20 mouse cellular contexts compared by ENCODE assay signal in the genomic region with DNA sequence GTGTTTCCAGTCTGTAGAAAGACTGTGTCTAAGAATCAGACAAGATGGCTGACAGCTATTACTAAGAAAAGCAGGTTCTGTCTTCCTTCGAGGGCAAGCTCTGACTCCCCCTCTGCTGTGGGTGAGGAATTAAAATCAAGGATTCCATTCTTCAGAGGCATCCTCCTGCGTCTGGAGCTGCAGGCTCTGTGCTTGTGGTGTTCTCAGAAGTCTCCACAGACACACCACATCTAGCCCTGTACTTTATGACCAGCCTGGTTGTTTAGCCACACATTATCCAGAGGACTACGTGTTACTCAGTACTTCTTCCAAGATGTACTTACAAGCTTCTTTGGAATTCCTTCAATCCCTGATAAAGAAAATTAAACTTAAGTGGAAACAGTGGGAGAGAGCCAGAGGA.
DNase-seq lines count a peak whose midpoint lies in the region; ATAC-seq and TF ChIP-seq lines count a peak whose summit lies in the region.
"Had no signal": no experiment of that assay in that cellular context is flagged by ENCODE, and none has a peak within 500 bp of the region (broad histone marks: within the 10 kb centered on the region; RNA-seq: fewer than 3 reads in every experiment).

No protein-coding gene starts in this region.

- peak overlapping the region; percentile 48 for H3K27ac ChIP-seq in intestine, embryonic 16.5 days (ENCODE audit: low read length)
- H3K27ac ChIP-seq in intestine, postnatal 0 days (ENCODE audit: low read depth, low read length): no peak overlapping the region
- H3K27ac ChIP-seq in embryonic facial prominence, embryonic 13.5 days: 0 out of 2 replicates have a peak overlapping the region, but pooled peaks have one; percentile 23
- H3K27ac ChIP-seq in embryonic facial prominence, embryonic 15.5 days (replicated peaks): 0 out of 2 replicates have a peak overlapping the region, but pooled peaks have one; percentile 34
- H3K27ac ChIP-seq in limb, embryonic 15.5 days: peak overlapping the region; percentile 35; the same call in 1 of the 2 replicates
- H3K27ac ChIP-seq in hindbrain, embryonic 11.5 days (ENCODE audit: low read depth, low read length): no peak overlapping the region
- H3K27ac ChIP-seq: forebrain, embryonic 12.5 days; heart, adult 2 months; hindbrain, embryonic 12.5 days had no signal

- no peak for TF ChIP-seq CTCF in intestine, postnatal 0 days (IDR thresholded peaks at IDR 0.05; ENCODE audit: low read depth)

- no peaks in the 10 kb centered on the region for H3K27me3 ChIP-seq in intestine, embryonic 16.5 days (replicated peaks; ENCODE audit: control insufficient read depth, insufficient read depth, low read length)
- H3K27me3 ChIP-seq in intestine, postnatal 0 days (replicated peaks; ENCODE audit: control insufficient read depth, insufficient read depth, low read length): no peaks in the 10 kb centered on the region
- no peaks in the 10 kb centered on the region for H3K27me3 ChIP-seq in embryonic facial prominence, embryonic 13.5 days
- H3K27me3 ChIP-seq in embryonic facial prominence, embryonic 15.5 days: no peaks in the 10 kb centered on the region
- H3K27me3 ChIP-seq in limb, embryonic 15.5 days: no peaks in the 10 kb centered on the region
- H3K27me3 ChIP-seq in hindbrain, embryonic 11.5 days (ENCODE audit: control insufficient read depth, insufficient read depth, low read length): no peaks in the 10 kb centered on the region
- H3K27me3 ChIP-seq: forebrain, embryonic 12.5 days; heart, embryonic 12.5 days; hindbrain, embryonic 12.5 days had no signal

- H3K4me3 ChIP-seq in intestine, embryonic 16.5 days (ENCODE audit: low read length): no peak overlapping the region
- H3K4me3 ChIP-seq in intestine, postnatal 0 days (ENCODE audit: low read depth, low read length): no peak overlapping the region
- no peak overlapping the region for H3K4me3 ChIP-seq in embryonic facial prominence, embryonic 13.5 days
- H3K4me3 ChIP-seq in embryonic facial prominence, embryonic 15.5 days (replicated peaks): no peak overlapping the region
- H3K4me3 ChIP-seq in limb, embryonic 15.5 days: no peak overlapping the region
- H3K4me3 ChIP-seq in hindbrain, embryonic 11.5 days (ENCODE audit: low read depth, low read length): no peak overlapping the region
- H3K4me3 ChIP-seq: forebrain, embryonic 12.5 days; heart, adult 2 months; heart, embryonic 12.5 days; hindbrain, embryonic 12.5 days had no signal

- no peak overlapping the region for H3K9ac ChIP-seq in intestine, embryonic 16.5 days (ENCODE audit: low read depth, low read length)
- no peak overlapping the region for H3K9ac ChIP-seq in intestine, postnatal 0 days (ENCODE audit: low read depth, low read length)
- no peak overlapping the region for H3K9ac ChIP-seq in embryonic facial prominence, embryonic 13.5 days
- no peak overlapping the region for H3K9ac ChIP-seq in embryonic facial prominence, embryonic 15.5 days
- H3K9ac ChIP-seq in limb, embryonic 15.5 days: no peak overlapping the region
- no peak overlapping the region for H3K9ac ChIP-seq in hindbrain, embryonic 11.5 days (ENCODE audit: low read depth, low read length)
- H3K9ac ChIP-seq: forebrain, embryonic 12.5 days; heart, embryonic 12.5 days; hindbrain, embryonic 12.5 days had no signal

- no peaks in the 10 kb centered on the region for H3K4me1 ChIP-seq in intestine, embryonic 16.5 days (ENCODE audit: control insufficient read depth, insufficient read depth, low read length)
- no peaks in the 10 kb centered on the region for H3K4me1 ChIP-seq in intestine, postnatal 0 days (replicated peaks; ENCODE audit: control insufficient read depth, insufficient read depth, low read length)
- peaks cover 5% of the 10 kb centered on the region for H3K4me1 ChIP-seq in embryonic facial prominence, embryonic 13.5 days
- no peaks in the 10 kb centered on the region for H3K4me1 ChIP-seq in embryonic facial prominence, embryonic 15.5 days
- H3K4me1 ChIP-seq in limb, embryonic 15.5 days: peaks cover 3% of the 10 kb centered on the region
- no peaks in the 10 kb centered on the region for H3K4me1 ChIP-seq in hindbrain, embryonic 11.5 days (replicated peaks; ENCODE audit: control insufficient read depth, insufficient read depth, low read length)
- H3K4me1 ChIP-seq: forebrain, embryonic 12.5 days; heart, embryonic 12.5 days; hindbrain, embryonic 12.5 days had no signal

- no peaks in the 10 kb centered on the region for H3K9me3 ChIP-seq in intestine, embryonic 16.5 days (ENCODE audit: control insufficient read depth, low read length)
- H3K9me3 ChIP-seq in intestine, postnatal 0 days (ENCODE audit: control insufficient read depth): no peaks in the 10 kb centered on the region
- H3K9me3 ChIP-seq in embryonic facial prominence, embryonic 13.5 days: no peaks in the 10 kb centered on the region
- H3K9me3 ChIP-seq in embryonic facial prominence, embryonic 15.5 days (replicated peaks): no peaks in the 10 kb centered on the region
- H3K9me3 ChIP-seq in limb, embryonic 15.5 days: no peaks in the 10 kb centered on the region
- no peaks in the 10 kb centered on the region for H3K9me3 ChIP-seq in hindbrain, embryonic 11.5 days (ENCODE audit: control insufficient read depth, low read length)
- H3K9me3 ChIP-seq: forebrain, embryonic 12.5 days; heart, embryonic 12.5 days; hindbrain, embryonic 12.5 days had no signal

- WGBS in intestine, embryonic 16.5 days: 25% methylated on average over 3 of the region's 3 CpGs
- WGBS in intestine, postnatal 0 days: 30% methylated on average over 3 of the region's 3 CpGs
- WGBS in embryonic facial prominence, embryonic 13.5 days: 18% methylated on average over 3 of the region's 3 CpGs
- 16% methylated on average over 3 of the region's 3 CpGs for WGBS in embryonic facial prominence, embryonic 15.5 days
- WGBS in limb, embryonic 15.5 days: 21% methylated on average over 3 of the region's 3 CpGs
- WGBS in hindbrain, embryonic 11.5 days: 48% methylated on average over 3 of the region's 3 CpGs

- H3K36me3 ChIP-seq in intestine, embryonic 16.5 days (ENCODE audit: control insufficient read depth, insufficient read depth, low read length): no peaks in the 10 kb centered on the region
- no peaks in the 10 kb centered on the region for H3K36me3 ChIP-seq in intestine, postnatal 0 days (ENCODE audit: control insufficient read depth, insufficient read depth)
- no peaks in the 10 kb centered on the region for H3K36me3 ChIP-seq in embryonic facial prominence, embryonic 13.5 days
- no peaks in the 10 kb centered on the region for H3K36me3 ChIP-seq in embryonic facial prominence, embryonic 15.5 days
- no peaks in the 10 kb centered on the region for H3K36me3 ChIP-seq in limb, embryonic 15.5 days
- no peaks in the 10 kb centered on the region for H3K36me3 ChIP-seq in hindbrain, embryonic 11.5 days (ENCODE audit: control insufficient read depth, insufficient read depth, low read length)
- H3K36me3 ChIP-seq: forebrain, embryonic 12.5 days; heart, embryonic 12.5 days; hindbrain, embryonic 12.5 days had no signal

- no peak for DNase-seq in hindbrain, embryonic 11.5 days (ENCODE audit: low spot score)
- DNase-seq: adrenal gland, adult 8-10 months; adrenal gland, postnatal 36 days; cerebellum, adult 2 months; cerebellum, postnatal 25 days; gastrocnemius, postnatal 14 days; heart, adult 2 months; heart, postnatal 36 days; kidney, adult 2 months had no signal

- no peak; the same call in 1 of the 2 replicates for ATAC-seq in intestine, embryonic 16.5 days
- ATAC-seq in intestine, postnatal 0 days: no peak
- ATAC-seq in embryonic facial prominence, embryonic 13.5 days (ENCODE audit: insufficient number of reproducible peaks, insufficient read depth, low FRiP score, low TSS enrichment, low read depth): no peak
- ATAC-seq in embryonic facial prominence, embryonic 15.5 days (ENCODE audit: insufficient number of reproducible peaks, low FRiP score, low TSS enrichment, low read depth): peak; percentile 75
- no peak for ATAC-seq in limb, embryonic 15.5 days (ENCODE audit: insufficient number of reproducible peaks, low FRiP score, low TSS enrichment, low read depth)
- no peak for ATAC-seq in monocyte, adult 5-6 weeks (replicated peaks; ENCODE audit: insufficient number of reproducible peaks, low FRiP score, low TSS enrichment, poor library complexity, severe bottlenecking)
- ATAC-seq in hindbrain, embryonic 11.5 days (ENCODE audit: low FRiP score): no peak
- ATAC-seq: forebrain, embryonic 16.5 days; hindbrain, embryonic 16.5 days had no signal

- H3K4me2 ChIP-seq in intestine, embryonic 16.5 days (ENCODE audit: low read depth, low read length): no peak overlapping the region
- no peak overlapping the region for H3K4me2 ChIP-seq in intestine, postnatal 0 days (replicated peaks; ENCODE audit: low read depth)
- no peak overlapping the region for H3K4me2 ChIP-seq in embryonic facial prominence, embryonic 13.5 days
- H3K4me2 ChIP-seq in embryonic facial prominence, embryonic 15.5 days (replicated peaks): no peak overlapping the region
- no peak overlapping the region for H3K4me2 ChIP-seq in limb, embryonic 15.5 days
- H3K4me2 ChIP-seq in hindbrain, embryonic 11.5 days (replicated peaks; ENCODE audit: low read depth, low read length): no peak overlapping the region
- H3K4me2 ChIP-seq: forebrain, embryonic 12.5 days; heart, embryonic 12.5 days; hindbrain, embryonic 12.5 days had no signal

Comparison
In these comparisons a context has a peak if more than half of its experiments do, and no peak if none do; other contexts are left out.
1. H3K27ac ChIP-seq: peak in intestine, embryonic 16.5 days (single experiment), embryonic facial prominence, embryonic 13.5 days (single experiment), embryonic facial prominence, embryonic 15.5 days (single experiment) and limb, embryonic 15.5 days (single experiment); none in intestine, postnatal 0 days (single experiment) and hindbrain, embryonic 11.5 days (single experiment).